Mouse (Mus musculus) left cerebral cortex, postnatal 4 days (tissue): ENCODE measurements around the gene Adamts2. TPM values are rescaled to one million over a fixed set of nuclear protein-coding genes. Genes with fewer than 3 reads are reported as not detected.

Experiments used
- DNase-seq: peaks from one replicate; pipeline ENCODE4 v3.0.0-alpha.2; 2022
- intact Hi-C: fragments of 180-260 bp; cut with DNase I; formaldehyde crosslinking; loops from one replicate; pipeline ENCODE4 v1.15.1; 2025
- total RNA-seq, 2 experiments: library from RNA; stranded (reverse); gene quantifications; 2 replicates each; pipeline ENCODE4 v1.2.3; 2021

The Adamts2 gene
- total RNA-seq, 2 experiments from 2014 or later = 9.6 to 10.2 TPM

GRCm38 (mm10) chr11:50827010-50827953, 225.4 kb downstream of the Adamts2 start, which contains the start of gene Zfp354c:
Gene Zfp354c (minus strand): TSS chr11:50827724.
- intact Hi-C loops = no loop called here
- DNase-seq = peak; percentile 90

- intact Hi-C loops = no loop called here
- DNase-seq = no peak
Measured at GRCm38 (mm10) chr11:50835727-50836126, 233.8 kb downstream of the Adamts2 start.

GRCm38 (mm10) chr11:50841023-50841735, 239.3 kb downstream of the Adamts2 start, which contains the start of gene Zfp879:
Gene Zfp879 (minus strand): TSS chr11:50841552.
- DNase-seq = peak; percentile 94
- intact Hi-C loops = no loop called here

GRCm38 (mm10) chr11:50845951-50846350, 244.1 kb downstream of the Adamts2 start:
- intact Hi-C loops = no loop called here
- no peak for DNase-seq

- intact Hi-C loops = no loop called here
- no peak for DNase-seq
Measured at GRCm38 (mm10) chr11:50847047-50847446, 245.2 kb downstream of the Adamts2 start.

GRCm38 (mm10) chr11:50848520-50849137, 246.7 kb downstream of the Adamts2 start:
- intact Hi-C loops = no loop called here
- no peak for DNase-seq

- no peak for DNase-seq
- intact Hi-C loops = no loop called here
Measured at GRCm38 (mm10) chr11:50849310-50849709, 247.4 kb downstream of the Adamts2 start.

DNA sequence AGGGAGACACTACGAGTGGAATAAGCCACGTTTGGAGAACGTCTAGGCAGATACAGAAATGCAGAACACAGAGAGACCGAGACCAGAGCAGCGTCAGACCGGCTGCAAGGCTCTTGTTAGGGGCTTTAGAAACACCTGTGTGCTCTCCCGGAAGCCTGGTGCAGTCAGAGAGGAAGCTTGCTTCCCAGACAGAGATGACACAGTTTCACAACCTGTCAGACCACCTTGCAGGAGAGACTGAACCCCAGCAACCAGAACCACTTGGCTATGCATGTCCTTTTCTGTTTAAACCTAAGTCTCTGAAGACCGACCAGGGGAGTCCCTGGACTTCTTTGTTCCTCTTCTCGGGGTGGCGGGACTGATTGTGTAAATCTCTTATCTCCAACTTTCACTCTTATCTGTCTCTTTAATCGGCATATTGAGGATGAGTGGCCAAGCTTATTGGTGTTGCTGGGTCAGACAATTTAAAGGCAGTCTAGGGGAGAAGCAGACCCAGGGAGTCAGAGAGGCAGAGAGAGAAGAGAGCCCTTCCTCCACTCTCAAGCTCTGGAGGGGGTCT, 248.4 kb downstream of the Adamts2 start, which contains the start of gene Grm6:
Gene Grm6, plus strand, starts transcription at position 509 of the 559 bp plus-strand sequence.
- intact Hi-C loops = no loop called here
- DNase-seq = no peak

- intact Hi-C loops = no loop called here
- no peak for DNase-seq
Measured at GRCm38 (mm10) chr11:50850989-50851601, 249.2 kb downstream of the Adamts2 start.

Other genes with a start within 250 kb of the Adamts2 start
- not detected for gene Cby3, start 247.6 kb upstream of the Adamts2 start, total RNA-seq
- 100 to 1,000 TPM; 508 to 515 TPM for gene Hnrnph1, start 225.1 kb upstream of the Adamts2 start, total RNA-seq
- 10 to 100 TPM; 21.3 to 22.5 TPM for gene Rufy1, start 171.0 kb upstream of the Adamts2 start, total RNA-seq
- gene Zfp354c, start 225.6 kb downstream of the Adamts2 start, total RNA-seq = 10 to 100 TPM; 88.7 to 90.6 TPM
- gene Zfp879, start 239.5 kb downstream of the Adamts2 start, total RNA-seq = 1 to 10 TPM; 4.1 to 4.4 TPM
- gene Grm6, start 248.6 kb downstream of the Adamts2 start, total RNA-seq = not detected